Comparison of ENCODE assay signal across 8 mouse cellular contexts in the genomic region with DNA sequence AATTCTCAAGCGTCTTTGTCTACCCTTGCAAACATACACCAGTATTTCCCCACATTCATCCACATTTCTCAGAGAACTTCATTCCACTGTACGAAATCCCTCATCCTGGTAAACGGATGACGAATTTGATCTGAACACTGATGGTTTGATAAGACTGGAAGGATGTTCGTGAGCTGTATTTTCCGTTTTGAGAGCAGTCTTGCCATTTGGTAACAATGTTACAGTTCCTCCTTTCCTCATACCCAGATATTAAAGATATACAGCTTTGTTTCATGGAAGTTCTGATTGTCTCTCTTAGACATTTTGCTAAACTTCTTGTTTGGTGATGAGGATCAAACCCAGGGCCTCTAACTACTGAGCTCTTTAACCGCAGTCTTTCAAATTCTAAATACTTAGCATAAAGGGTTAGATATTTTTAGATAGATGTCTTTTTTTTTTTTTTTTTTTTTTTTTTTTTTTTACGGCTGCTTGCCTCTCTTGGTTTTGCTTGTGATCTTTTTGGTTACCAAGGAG. TPM values are rescaled to one million over a fixed set of nuclear protein-coding genes. Genes with fewer than 3 reads are reported as not detected.
DNase-seq lines count a peak whose midpoint lies in the region; ATAC-seq and TF ChIP-seq lines count a peak whose summit lies in the region.

No protein-coding gene starts in this region.

- peaks cover 3 to 33% of the 10 kb centered on the region in 2 experiments for H3K4me1 ChIP-seq in CH12.LX (ENCODE audit: control insufficient read depth in 1 of 2, insufficient read depth in 2 of 2)
- H3K4me1 ChIP-seq in forebrain, postnatal 0 days (ENCODE audit: insufficient read depth) = peaks cover 14% of the 10 kb centered on the region; the same call in 1 of the 2 replicates
- H3K4me1 ChIP-seq in liver, embryonic 16.5 days (ENCODE audit: control insufficient read depth, low read depth, low read length) = peaks cover 8% of the 10 kb centered on the region

- no peak for TF ChIP-seq RAD21 in CH12.LX (IDR thresholded peaks at IDR 0.05; ENCODE audit: low read depth, low read length)

- TF ChIP-seq EP300 in CH12.LX (IDR thresholded peaks at IDR 0.05; ENCODE audit: low read length) = peak; percentile 35; the same call in 1 of the 2 replicates

- dilution Hi-C loops in CH12.LX (cut with MboI; ENCODE audit: extremely low pct_ligation_motif_present, extremely low pct_unique_long_range_greater_than_20kb, low sequenced_read_pairs) = no loop called here

- no peaks in the 10 kb centered on the region for H3K27me3 ChIP-seq in CH12.LX (replicated peaks)
- no peaks in the 10 kb centered on the region for H3K27me3 ChIP-seq in forebrain, postnatal 0 days (ENCODE audit: insufficient read depth, low read length)
- H3K27me3 ChIP-seq in liver, embryonic 16.5 days (ENCODE audit: control insufficient read depth, insufficient read depth, low read depth, low read length) = no peaks in the 10 kb centered on the region

- in situ Hi-C loops in CH12.LX (cut with MboI; ENCODE audit: low pct_ligation_motif_present, low pct_unique_long_range_greater_than_20kb, low sequenced_read_pairs) = loop anchor here (5.0 to 10.0 kb wide), 2 partner anchors 90 to 133 kb away; a partner anchor contains a TSS

- no peaks in the 10 kb centered on the region for H3K9me3 ChIP-seq in CH12.LX (replicated peaks; ENCODE audit: low read length)
- no peaks in the 10 kb centered on the region for H3K9me3 ChIP-seq in forebrain, postnatal 0 days (ENCODE audit: low read length)
- H3K9me3 ChIP-seq in liver, embryonic 16.5 days (replicated peaks; ENCODE audit: control insufficient read depth, low read length) = no peaks in the 10 kb centered on the region

- peaks cover 40% of the 10 kb centered on the region for H3K79me2 ChIP-seq in CH12.LX (replicated peaks; ENCODE audit: control insufficient read depth, extremely low read depth, insufficient read depth, poor library complexity, severe bottlenecking)

- H3K9ac ChIP-seq in CH12.LX (ENCODE audit: insufficient read depth, low read depth) = peak overlapping the region; percentile 70
- H3K9ac ChIP-seq in forebrain, postnatal 0 days = peak overlapping the region; percentile 84
- H3K9ac ChIP-seq in liver, embryonic 16.5 days (ENCODE audit: low read depth, low read length) = peak overlapping the region; percentile 70

- H3K4me3 ChIP-seq in CH12.LX (replicated peaks in 1 of 3; ENCODE audit: low read depth in 2 of 3, low read length in 2 of 3, poor library complexity in 1 of 3) = peak overlapping the region; percentile 26 to 46 (median 39)
- peak overlapping the region; percentile 97 for H3K4me3 ChIP-seq in forebrain, postnatal 0 days (ENCODE audit: low read depth, low read length)
- H3K4me3 ChIP-seq in liver, embryonic 16.5 days (ENCODE audit: low read depth, low read length) = peak overlapping the region; percentile 82

- TF ChIP-seq POLR2A in CH12.LX (IDR thresholded peaks at IDR 0.05; ENCODE audit: low read depth, low read length) = no peak

- H3K4me2 ChIP-seq in CH12.LX (ENCODE audit: insufficient read depth, low read depth, poor library complexity, severe bottlenecking) = peak overlapping the region; percentile 54; the same call in 1 of the 2 replicates
- H3K4me2 ChIP-seq in forebrain, postnatal 0 days (ENCODE audit: low read depth) = peak overlapping the region; percentile 64
- peak overlapping the region; percentile 75 for H3K4me2 ChIP-seq in liver, embryonic 16.5 days (ENCODE audit: low read depth, low read length)

- TF ChIP-seq CTCF in CH12.LX (conservative IDR thresholded peaks at IDR 0.05 in 1 of 2, IDR thresholded peaks at IDR 0.05 in 1 of 2; ENCODE audit: low read depth in 2 of 2, low read length in 2 of 2) = no peak
- TF ChIP-seq CTCF in forebrain, postnatal 0 days (IDR thresholded peaks at IDR 0.05; ENCODE audit: low read depth) = no peak

- H3K27ac ChIP-seq in CH12.LX (ENCODE audit: insufficient read depth, low read depth) = no peak overlapping the region
- peak overlapping the region; percentile 81 for H3K27ac ChIP-seq in forebrain, postnatal 0 days (ENCODE audit: low read depth, low read length)
- peak overlapping the region; percentile 33; the same call in 1 of the 2 replicates for H3K27ac ChIP-seq in liver, embryonic 16.5 days (ENCODE audit: low read length)

- H3K36me3 ChIP-seq in CH12.LX (replicated peaks in 1 of 2; ENCODE audit: control insufficient read depth in 1 of 2, insufficient read depth in 1 of 2, low read length in 1 of 2) = peaks cover 0 to 8% of the 10 kb centered on the region in 2 experiments
- H3K36me3 ChIP-seq in forebrain, postnatal 0 days (ENCODE audit: insufficient read depth) = no peaks in the 10 kb centered on the region
- no peaks in the 10 kb centered on the region for H3K36me3 ChIP-seq in liver, embryonic 16.5 days (ENCODE audit: control insufficient read depth, insufficient read depth)

- 53% methylated on average over 8 of the region's 8 CpGs for WGBS in forebrain, postnatal 0 days
- 15% methylated on average over 8 of the region's 8 CpGs for WGBS in liver, embryonic 16.5 days (ENCODE audit: insufficient replicate concordance)

- DNase-seq in embryo, embryonic 10.5 days (ENCODE audit: low spot score) = peak; percentile 21
- DNase-seq in embryo, embryonic 10 days (ENCODE audit: low spot score) = no peak
- no peak for DNase-seq in CH12.LX (ENCODE audit: extremely low read depth)
- no peak for DNase-seq in forebrain, postnatal 0 days
- no peak for DNase-seq in right cerebral cortex, adult 18-20 months
- DNase-seq in right cerebral cortex, postnatal 4 days = no peak
- no peak for DNase-seq in right cerebral cortex, postnatal 10 days (ENCODE audit: low spot score in 2 of 2)

- ATAC-seq in forebrain, postnatal 0 days = no peak
- ATAC-seq in liver, embryonic 16.5 days (ENCODE audit: low read depth) = no peak

TF ChIP-seq in CH12.LX, 34 proteins besides CTCF, POLR2A, EP300 and RAD21:
- TF ChIP-seq ZNF384 (IDR thresholded peaks at IDR 0.05; ENCODE audit: low read depth, low read length) = peak; percentile 98
- peak; percentile 9; the same call in 1 of the 2 replicates for TF ChIP-seq JUN (IDR thresholded peaks at IDR 0.05; ENCODE audit: insufficient read depth, low read depth, low read length)
- TF ChIP-seq TCF12 (IDR thresholded peaks at IDR 0.05; ENCODE audit: low read depth, low read length) = no peak
- TF ChIP-seq ZC3H11A (IDR thresholded peaks at IDR 0.05; ENCODE audit: low read depth, low read length) = no peak
- TF ChIP-seq JUND (conservative IDR thresholded peaks at IDR 0.05; ENCODE audit: low read depth, low read length) = peak; percentile 28; the same call in 1 of the 2 replicates
- TF ChIP-seq MAZ (IDR thresholded peaks at IDR 0.05; ENCODE audit: low read depth, low read length) = no peak
- TF ChIP-seq KAT2A (IDR thresholded peaks at IDR 0.05; ENCODE audit: insufficient replicate concordance, low read length) = no peak
- TF ChIP-seq CHD2 (IDR thresholded peaks at IDR 0.05; ENCODE audit: low read length) = no peak
TF ChIP-seq in CH12.LX: peak in this region for 3.

RNA-seq across cellular contexts. Expression of a gene that starts 0.6 kb away (rescaled TPM):
- 15.4 and 15.5 TPM in 2 replicates for total RNA-seq in CH12.LX (2012; rRNA removed)
- total RNA-seq in CH12.LX (2014; rRNA removed) = 24.5 and 29.5 TPM in 2 replicates
- 20.7 and 21.8 TPM in 2 replicates for polyA plus RNA-seq in CH12.LX (2012; ENCODE audit: insufficient read length, low read depth)
- 28.1 and 31.8 TPM in 2 replicates for total RNA-seq in forebrain, postnatal 0 days (2014; rRNA removed)
- 5.0 and 6.9 TPM in 2 replicates for polyA plus RNA-seq in forebrain, postnatal 0 days (2015; fragmentation: Nextera tagmentation; extraction: Ambion mirVana)
- polyA plus RNA-seq in liver, embryonic 16.5 days (2015; fragmentation: Nextera tagmentation; extraction: Ambion mirVana) = 5.3 and 5.6 TPM in 2 replicates

Comparison
In these comparisons a context has a peak if more than half of its experiments do, and no peak if none do; other contexts are left out.
1. H3K4me3 ChIP-seq: peak in every context shown above with its lines; median percentile 97 in forebrain, postnatal 0 days; 82 in liver, embryonic 16.5 days; 39 in CH12.LX.